Mouse (Mus musculus): Measurements from ENCODE around the gene 2210016L21Rik.

- TF ChIP-seq CTCF (IDR thresholded peaks at IDR 0.05; ENCODE audit: borderline replicate concordance, extremely low read depth, insufficient read depth, insufficient read length) = no peak
- no peak for TF ChIP-seq POLR2A (IDR thresholded peaks at IDR 0.05; ENCODE audit: borderline replicate concordance, extremely low read depth, insufficient read depth, insufficient read length, poor library complexity, severe bottlenecking)
Observed at GRCm38 (mm10) chr5:114968651-114969050, 26.7 kb downstream of the 2210016L21Rik start.

Data from brain, embryonic 14.5 days (tissue).